Mouse (Mus musculus) cerebellum, adult 2 months (tissue): ENCODE data around the gene C730034F03Rik.

Source experiments
- CTCF ChIP-seq: fragments of 200-500 bp; IDR thresholded peaks from 2 replicates; pipeline ENCODE4 v1.5.1; 2011; ENCODE audit warnings: low read depth, mild to moderate bottlenecking, control low read depth, low read length, moderate library complexity, borderline replicate concordance; ENCODE audit not compliant: insufficient read depth
- POLR2A ChIP-seq: fragments of 200-500 bp; IDR thresholded peaks from 2 replicates; pipeline ENCODE4 v1.6.1; 2011; ENCODE audit warnings: low read length, control low read depth, borderline replicate concordance; ENCODE audit not compliant: insufficient read depth

- no peak for TF ChIP-seq POLR2A
- peak; percentile 33; the same call in 1 of the 2 replicates for TF ChIP-seq CTCF
Observed at GRCm38 (mm10) chr15:89430341-89430740, 952 bp downstream of the C730034F03Rik start.
